Mouse (Mus musculus) brown adipose tissue, adult 24 weeks (tissue): ENCODE data around the gene Diaph3. TPM values are rescaled to one million over a fixed set of nuclear protein-coding genes. Genes with fewer than 3 reads are reported as not detected.
"Not testable (repeated sequence)": the region's sequence is repeated elsewhere in the genome, so short reads cannot be mapped to it uniquely, and the experiment has no call there.

ENCODE experiments used
- H3K27ac ChIP-seq: fragments of 200-500 bp; replicated peaks from 2 replicates; pipeline ENCODE4 v1.5.1; 2012; ENCODE audit warnings: low read depth, mild to moderate bottlenecking, low read length
- H3K4me1 ChIP-seq: fragments of 200-500 bp; 2 replicates; pipeline ENCODE4 v1.6.1; 2012; ENCODE audit warnings: low read length, mixed read lengths; ENCODE audit not compliant: control insufficient read depth, insufficient read depth, insufficient read length
- H3K4me3 ChIP-seq: fragments of 200-500 bp; 2 replicates; pipeline ENCODE4 v1.5.1; 2012; ENCODE audit warnings: low read depth, mild to moderate bottlenecking, low read length, moderate library complexity; ENCODE audit not compliant: insufficient read depth
- polyA plus RNA-seq: library from polyadenylated mRNA; stranded (reverse); fragments of >200 nt; gene quantifications from 2 replicates; pipeline ENCODE4 v1.2.4, GENCODE M21; 2012; ENCODE audit not compliant: missing spikeins, insufficient read depth, insufficient read length

Diaph3 gene
- polyA plus RNA-seq, 1 experiment = not detected

GRCm38 (mm10) chr14:87099380-87100088, 41.5 kb downstream of the Diaph3 start:
- no peak overlapping the region for H3K4me3 ChIP-seq
- no peaks in the 10 kb centered on the region for H3K4me1 ChIP-seq
- no peak overlapping the region for H3K27ac ChIP-seq

GRCm38 (mm10) chr14:87098093-87098492, 42.9 kb downstream of the Diaph3 start:
- Histone ChIP-seq H3K27ac (no peak overlapping the region), H3K4me3 (no peak overlapping the region), H3K4me1 (no peaks in the 10 kb centered on the region)

- no peak overlapping the region for H3K27ac ChIP-seq
- H3K4me3 ChIP-seq = no peak overlapping the region
- H3K4me1 ChIP-seq = no peaks in the 10 kb centered on the region
Observed at GRCm38 (mm10) chr14:87091522-87091921, 49.5 kb downstream of the Diaph3 start.

DNA sequence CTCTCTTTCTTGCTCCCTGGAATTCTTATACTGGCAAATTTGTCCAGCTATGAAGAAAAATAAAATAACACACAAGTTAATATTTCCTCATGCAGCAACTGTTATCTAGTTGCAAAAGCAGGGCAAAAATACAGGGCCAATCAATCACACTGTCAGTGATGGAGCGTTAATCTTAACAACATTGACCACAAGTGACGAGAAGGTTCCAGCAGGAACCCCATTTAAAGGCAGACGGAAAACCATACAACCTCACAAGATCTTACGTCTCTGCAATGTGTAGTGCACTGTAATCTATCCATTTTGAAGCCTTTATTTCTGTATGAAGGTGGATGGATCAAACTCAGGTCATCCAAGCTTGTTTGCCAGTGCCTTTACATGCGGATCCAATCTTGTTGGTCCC, 49.9 kb downstream of the Diaph3 start:
- Histone ChIP-seq H3K27ac (no peak overlapping the region), H3K4me1 (no peaks in the 10 kb centered on the region), H3K4me3 (no peak overlapping the region)

DNA sequence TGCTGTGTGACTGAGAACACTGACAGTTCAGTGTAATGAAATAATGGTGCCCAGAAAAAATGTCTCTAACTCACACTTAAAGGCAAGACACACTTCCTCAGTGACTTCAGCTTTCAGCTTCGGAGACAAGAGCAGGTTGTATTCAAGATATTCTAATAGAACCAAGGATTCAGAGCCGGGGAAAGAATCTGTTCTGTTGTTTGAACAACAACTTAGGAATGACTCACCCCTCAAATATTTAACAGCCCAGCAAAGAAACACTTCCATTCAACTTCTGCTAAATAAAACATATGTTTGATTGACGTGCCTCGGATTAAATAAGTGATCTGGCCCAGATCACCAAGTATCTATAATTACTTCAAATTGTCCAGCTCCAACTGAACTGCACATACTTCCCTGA, 52.1 kb downstream of the Diaph3 start:
- no peak overlapping the region for H3K27ac ChIP-seq
- H3K4me3 ChIP-seq = no peak overlapping the region
- no peaks in the 10 kb centered on the region for H3K4me1 ChIP-seq

DNA sequence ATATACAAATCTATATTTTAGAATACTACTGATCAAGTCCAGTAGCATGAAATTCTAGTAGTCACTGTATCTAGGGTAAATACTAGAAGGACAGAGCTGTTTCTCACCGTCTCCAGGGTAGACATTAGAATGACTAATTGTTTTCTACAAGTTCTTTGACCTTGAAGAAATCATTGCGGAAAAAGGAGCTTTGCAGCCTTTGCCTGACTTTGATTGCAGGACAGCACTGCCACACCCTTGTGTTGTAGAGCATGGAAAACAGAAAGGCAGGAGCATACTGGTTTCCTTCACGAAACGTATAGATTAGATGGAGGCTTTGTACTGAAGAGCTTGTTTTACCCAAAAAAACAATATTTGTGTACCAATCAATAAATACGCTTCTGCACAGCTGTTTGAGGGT, 52.6 kb downstream of the Diaph3 start:
- H3K4me1 ChIP-seq = no peaks in the 10 kb centered on the region
- no peak overlapping the region for H3K27ac ChIP-seq
- H3K4me3 ChIP-seq = no peak overlapping the region

DNA sequence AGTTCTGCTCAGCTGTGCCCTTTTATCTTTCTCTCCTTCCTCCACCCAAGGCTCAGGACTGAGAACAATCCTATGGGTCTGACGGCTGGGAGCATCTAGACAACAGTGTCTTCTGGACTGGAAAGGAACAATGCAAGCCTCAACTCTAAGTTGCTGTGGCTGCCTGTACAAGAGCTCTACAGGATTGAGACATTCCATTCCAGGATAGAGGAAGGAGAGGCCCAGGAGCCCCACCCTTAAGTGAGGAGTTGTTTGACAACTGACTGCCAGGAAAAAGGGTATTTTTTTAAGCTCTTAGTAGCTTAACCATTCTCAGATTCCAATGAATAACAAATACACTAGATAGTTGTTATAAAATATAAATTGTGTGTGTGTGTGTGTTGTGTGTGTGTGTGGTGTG, 53.0 kb downstream of the Diaph3 start:
- Histone ChIP-seq H3K4me1 (no peaks in the 10 kb centered on the region), H3K4me3 (no peak overlapping the region), H3K27ac (no peak overlapping the region)

DNA sequence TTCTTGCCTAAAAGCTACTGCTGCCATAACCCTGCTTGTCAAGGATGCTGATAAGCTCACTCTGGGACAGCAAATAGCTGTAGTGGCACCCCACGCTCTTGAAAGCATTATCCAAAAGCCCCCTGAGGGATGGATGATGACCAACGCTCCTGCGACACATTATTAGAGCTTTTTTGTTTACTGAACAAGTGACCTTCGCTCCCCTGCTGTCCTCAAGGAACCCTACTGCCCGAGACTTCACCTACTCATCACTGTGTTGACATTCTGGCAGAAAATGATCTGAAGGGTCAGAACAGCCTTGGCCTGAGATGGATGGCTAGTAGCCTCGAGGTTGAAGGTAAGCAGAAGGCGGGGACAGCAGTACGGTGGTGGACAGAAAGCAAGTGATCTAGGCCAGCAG, 56.1 kb downstream of the Diaph3 start:
- H3K4me3 ChIP-seq, H3K27ac ChIP-seq, H3K4me1 ChIP-seq: not testable (repeated sequence)

GRCm38 (mm10) chr14:87083911-87084310, 57.1 kb downstream of the Diaph3 start:
- Histone ChIP-seq H3K4me1 (no peaks in the 10 kb centered on the region), H3K27ac (no peak overlapping the region), H3K4me3 (no peak overlapping the region)

- no peak overlapping the region for H3K4me3 ChIP-seq
- no peaks in the 10 kb centered on the region for H3K4me1 ChIP-seq
- no peak overlapping the region for H3K27ac ChIP-seq
Observed at GRCm38 (mm10) chr14:87079725-87080124, 61.3 kb downstream of the Diaph3 start.

GRCm38 (mm10) chr14:87075021-87075531, 66.0 kb downstream of the Diaph3 start:
- Histone ChIP-seq H3K4me1 (no peaks in the 10 kb centered on the region), H3K27ac (no peak overlapping the region), H3K4me3 (no peak overlapping the region)

- Histone ChIP-seq H3K4me3 (no peak overlapping the region), H3K4me1 (no peaks in the 10 kb centered on the region), H3K27ac (no peak overlapping the region)
Observed at GRCm38 (mm10) chr14:87064281-87064680, 76.8 kb downstream of the Diaph3 start.

DNA sequence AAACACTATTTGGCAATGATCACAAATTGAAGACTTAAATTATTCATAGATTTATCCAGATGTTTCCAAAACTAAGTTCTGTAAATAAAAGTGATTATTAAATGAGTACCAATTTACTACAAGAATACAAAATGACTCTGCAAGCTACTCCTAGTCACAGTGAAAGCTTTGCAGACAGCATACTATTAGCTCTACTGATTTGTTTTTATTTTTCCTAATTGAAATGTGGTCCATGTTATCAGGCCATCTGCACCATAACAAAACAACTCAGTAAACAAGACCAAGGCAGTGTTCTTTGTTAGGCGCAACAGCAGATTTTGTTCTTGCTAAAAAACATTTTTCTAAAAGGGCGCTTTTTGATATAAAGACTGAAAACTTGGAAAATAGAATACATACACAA, 84.9 kb downstream of the Diaph3 start:
- H3K4me1 ChIP-seq = no peaks in the 10 kb centered on the region
- H3K4me3 ChIP-seq = no peak overlapping the region
- no peak overlapping the region for H3K27ac ChIP-seq

DNA sequence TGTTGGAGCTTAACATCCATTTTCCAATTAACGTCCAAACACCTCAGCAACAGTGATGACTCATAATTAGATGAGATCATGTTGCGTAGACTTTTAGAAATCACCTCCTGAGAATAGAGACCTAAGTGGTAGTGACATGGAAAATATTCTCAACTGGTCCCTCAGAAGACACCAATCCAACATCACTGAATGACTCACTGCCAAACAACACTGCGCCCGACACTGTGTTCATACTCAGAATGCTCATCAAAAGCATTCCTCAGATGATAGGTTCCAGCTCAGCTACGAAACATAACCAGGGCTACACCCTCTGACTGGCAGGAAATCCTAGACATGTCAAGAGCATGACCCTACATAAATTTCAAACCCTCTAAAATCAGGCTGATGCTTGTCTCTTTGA, 89.8 kb downstream of the Diaph3 start:
- Histone ChIP-seq H3K27ac (no peak overlapping the region), H3K4me3 (no peak overlapping the region)

GRCm38 (mm10) chr14:87044401-87044806, 96.6 kb downstream of the Diaph3 start:
- Histone ChIP-seq H3K4me3 (no peak overlapping the region), H3K27ac (no peak overlapping the region), H3K4me1 (no peaks in the 10 kb centered on the region)

More for the DNA sequence above, 89.8 kb downstream of the Diaph3 start:
- H3K4me1 ChIP-seq = no peaks in the 10 kb centered on the region

GRCm38 (mm10) chr14:87020240-87020639, 120.8 kb downstream of the Diaph3 start:
- H3K4me1 ChIP-seq = no peaks in the 10 kb centered on the region
- no peak overlapping the region for H3K27ac ChIP-seq
- no peak overlapping the region for H3K4me3 ChIP-seq
